Mouse (Mus musculus): Measurements from ENCODE around the gene H2-M2. TPM values are rescaled to one million over a fixed set of nuclear protein-coding genes. Genes with fewer than 3 reads are reported as not detected.

The H2-M2 gene
- not detected in 4 replicates for total RNA-seq (2023; ENCODE audit: inconsistent age)

DNA sequence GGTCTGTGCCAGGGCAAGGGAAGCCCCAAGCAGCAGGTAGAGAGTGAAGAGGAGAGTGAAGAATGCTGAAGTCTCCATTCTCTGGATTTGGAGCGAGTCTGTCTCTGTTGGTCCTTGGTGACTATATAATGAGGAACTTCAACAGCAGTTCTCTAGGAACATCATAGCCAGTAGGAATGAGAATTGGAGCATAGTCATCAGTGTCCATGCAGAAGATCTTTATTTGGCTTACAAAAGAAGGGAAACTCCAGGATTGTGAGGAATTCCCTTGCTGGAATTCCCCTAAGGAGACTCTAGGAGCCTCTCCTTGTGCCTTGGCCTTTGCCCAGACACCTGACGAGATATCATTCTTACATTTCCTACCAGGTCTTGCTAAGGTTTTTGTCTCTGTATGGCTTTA lies at the start of gene H2-M2:
Gene H2-M2 (minus strand): TSS at position 101 of the 400 bp plus-strand sequence.

DNA sequence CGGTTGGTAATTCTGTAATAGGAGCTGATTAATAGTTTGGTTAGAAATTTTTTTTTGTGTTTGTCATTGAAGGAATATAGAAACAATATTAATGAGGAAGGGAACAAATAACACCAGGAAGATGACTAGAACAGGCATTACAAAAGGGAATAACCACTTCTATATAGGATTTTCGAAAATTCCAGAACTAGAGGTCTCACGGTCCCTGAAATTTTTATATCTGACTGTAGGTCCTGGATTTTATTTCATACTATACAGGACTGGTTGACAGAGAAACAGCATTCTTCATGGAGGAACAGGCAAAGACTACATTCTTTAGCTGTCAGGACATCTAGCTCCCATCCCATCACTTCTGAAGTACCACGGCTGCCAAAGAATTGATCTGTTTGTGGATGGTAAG lies 24.4 kb upstream of the H2-M2 start, which contains the start of gene Olfr111:
Gene Olfr111 (plus strand): TSS at position 301 of the 400 bp plus-strand sequence.

DNA sequence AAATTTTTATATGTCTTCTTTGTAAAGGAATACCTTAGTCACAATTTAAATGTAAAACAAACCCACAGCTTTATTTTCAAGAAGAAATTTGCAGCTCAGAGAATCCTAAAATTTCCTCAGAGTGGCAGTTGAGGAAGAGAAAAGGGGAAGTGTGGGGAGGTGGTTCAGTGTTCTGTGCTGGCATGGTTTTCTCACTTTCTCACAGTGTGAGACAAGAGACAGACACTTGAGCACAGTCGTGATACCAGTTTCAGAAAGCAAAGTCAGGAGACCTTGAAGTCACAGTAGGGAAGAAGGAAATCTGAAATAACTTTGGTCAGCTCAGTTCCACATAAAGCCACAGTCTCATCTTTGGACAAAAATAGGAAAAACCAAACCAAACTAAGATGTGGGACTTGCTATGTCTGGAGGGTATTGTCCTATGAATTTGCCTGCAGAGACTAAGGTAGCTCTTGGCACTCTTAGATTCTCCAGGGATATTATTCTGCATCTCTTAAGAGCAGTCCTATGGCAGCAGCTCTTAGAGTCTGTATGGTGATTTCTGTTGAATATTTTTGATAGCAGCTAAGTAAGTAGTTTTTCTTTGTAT lies 8.7 kb upstream of the H2-M2 start, which contains the start of gene Olfr110:
Gene Olfr110 (plus strand): TSS at position 539 of the 589 bp plus-strand sequence.

DNA sequence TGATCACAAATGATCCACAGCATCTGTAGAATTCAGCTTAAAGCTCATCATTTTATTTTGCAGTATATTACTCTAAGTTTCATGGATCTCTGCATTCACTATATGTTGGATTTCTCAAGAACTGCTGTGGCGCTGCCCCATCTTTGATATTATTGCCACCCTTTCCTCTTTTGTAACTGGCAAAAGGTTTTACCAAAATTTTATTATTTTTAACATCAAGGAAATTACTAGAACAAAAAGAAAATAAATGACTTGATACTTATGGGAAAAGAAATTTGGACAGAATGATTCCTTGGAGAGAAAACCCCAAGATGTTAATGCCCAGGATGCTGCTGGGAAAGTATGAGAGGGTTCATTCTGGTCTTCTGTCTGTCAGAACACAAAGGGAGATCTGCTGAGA lies 24.7 kb downstream of the H2-M2 start, which contains the start of gene Olfr109:
Gene Olfr109 (plus strand): TSS at position 301 of the 400 bp plus-strand sequence.

DNA sequence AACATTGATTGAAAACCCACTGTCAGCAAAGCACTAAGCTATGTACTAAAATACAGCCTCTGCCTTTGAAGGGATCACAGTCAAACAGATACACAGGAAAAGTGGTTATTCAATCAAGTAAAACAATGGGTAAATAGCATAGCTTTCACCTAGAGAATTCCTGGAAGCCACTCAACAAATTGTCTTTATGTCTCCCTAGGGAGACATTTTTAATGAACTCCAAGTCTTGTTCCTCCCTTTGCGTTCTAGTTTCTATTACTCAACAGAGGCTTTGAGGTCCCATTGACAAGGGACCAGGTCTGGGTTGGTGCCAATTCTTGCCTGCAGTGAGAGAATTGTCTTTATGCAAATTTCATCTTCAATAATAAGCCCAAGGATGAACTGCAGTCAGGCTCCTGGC lies 38.2 kb downstream of the H2-M2 start, which contains the start of gene Olfr108:
Gene Olfr108 (plus strand): TSS at position 301 of the 400 bp plus-strand sequence.

Other genes starting within 250 kb of the H2-M2 start
- gene Olfr97, start 246.2 kb downstream of the H2-M2 start, total RNA-seq (2023; ENCODE audit: inconsistent age) = not detected in 4 replicates
- gene Olfr98, start 219.8 kb downstream of the H2-M2 start, total RNA-seq (2023; ENCODE audit: inconsistent age) = not detected in 4 replicates
- 46.7 to 58.3 TPM (median 54.7 TPM) in 4 replicates for gene H2-M3, start 213.3 kb downstream of the H2-M2 start, total RNA-seq (2023; ENCODE audit: inconsistent age)
- not detected in 4 replicates for gene Olfr99, start 200.1 kb downstream of the H2-M2 start, total RNA-seq (2023; ENCODE audit: inconsistent age)
- gene Olfr101, start 179.2 kb downstream of the H2-M2 start, total RNA-seq (2023; ENCODE audit: inconsistent age) = not detected in 4 replicates
- gene Olfr102, start 166.5 kb downstream of the H2-M2 start, total RNA-seq (2023; ENCODE audit: inconsistent age) = 0.36 TPM in 1 of 4 replicates, not detected in the others
- not detected in 4 replicates for gene Olfr103, start 143.9 kb downstream of the H2-M2 start, total RNA-seq (2023; ENCODE audit: inconsistent age)
- gene Olfr104-ps, start 124.0 kb downstream of the H2-M2 start, total RNA-seq (2023; ENCODE audit: inconsistent age) = not detected in 4 replicates
- gene Olfr105-ps, start 104.5 kb downstream of the H2-M2 start, total RNA-seq (2023; ENCODE audit: inconsistent age) = not detected in 4 replicates
- gene Olfr106-ps, start 93.2 kb downstream of the H2-M2 start, total RNA-seq (2023; ENCODE audit: inconsistent age) = not detected in 4 replicates
- not detected in 4 replicates for gene Olfr107, start 84.3 kb downstream of the H2-M2 start, total RNA-seq (2023; ENCODE audit: inconsistent age)
- not detected in 4 replicates for gene Olfr108, start 38.1 kb downstream of the H2-M2 start, total RNA-seq (2023; ENCODE audit: inconsistent age)
- gene Olfr109, start 24.6 kb downstream of the H2-M2 start, total RNA-seq (2023; ENCODE audit: inconsistent age) = not detected in 4 replicates
- not detected in 4 replicates for gene Olfr110, start 8.9 kb upstream of the H2-M2 start, total RNA-seq (2023; ENCODE audit: inconsistent age)
- not detected in 4 replicates for gene Olfr111, start 24.5 kb upstream of the H2-M2 start, total RNA-seq (2023; ENCODE audit: inconsistent age)
- gene Olfr112, start 85.9 kb upstream of the H2-M2 start, total RNA-seq (2023; ENCODE audit: inconsistent age) = not detected in 4 replicates
- gene Olfr113, start 94.1 kb upstream of the H2-M2 start, total RNA-seq (2023; ENCODE audit: inconsistent age) = not detected in 4 replicates
- not detected in 4 replicates for gene Olfr114, start 109.2 kb upstream of the H2-M2 start, total RNA-seq (2023; ENCODE audit: inconsistent age)
- gene Olfr115, start 143.6 kb upstream of the H2-M2 start, total RNA-seq (2023; ENCODE audit: inconsistent age) = not detected in 4 replicates
- gene Olfr116, start 143.6 kb upstream of the H2-M2 start, total RNA-seq (2023; ENCODE audit: inconsistent age) = not detected in 4 replicates
- not detected in 4 replicates for gene Olfr117, start 180.2 kb upstream of the H2-M2 start, total RNA-seq (2023; ENCODE audit: inconsistent age)
- not detected in 4 replicates for gene Olfr118, start 183.4 kb upstream of the H2-M2 start, total RNA-seq (2023; ENCODE audit: inconsistent age)
- not detected in 4 replicates for gene Olfr119, start 213.0 kb upstream of the H2-M2 start, total RNA-seq (2023; ENCODE audit: inconsistent age)
- not detected in 4 replicates for gene Olfr120, start 238.3 kb upstream of the H2-M2 start, total RNA-seq (2023; ENCODE audit: inconsistent age)

Measured in B cell, adult (primary cell).